Mouse (Mus musculus): Measurements from ENCODE around the gene Tnfsfm13. TPM values are rescaled to one million over a fixed set of nuclear protein-coding genes. Genes with fewer than 3 reads are reported as not detected.
A peak's percentile ranks its signal among the peaks of the same experiment; 100 is the strongest.

Tnfsfm13 gene
- total RNA-seq, 2 experiments from 2014 or later = 1.2 to 1.6 TPM

- DNase-seq (ENCODE audit: low spot score in 2 of 2) = no peak
Measured at GRCm38 (mm10) chr11:69682209-69682839, 13.6 kb downstream of the Tnfsfm13 start.

GRCm38 (mm10) chr11:69681314-69682208 lies 14.3 kb downstream of the Tnfsfm13 start, which contains the start of gene Senp3:
Gene Senp3, minus strand, starts transcription at chr11:69682084.
- DNase-seq (ENCODE audit: low spot score in 2 of 2) = peak; percentile 98

GRCm38 (mm10) chr11:69680136-69680855 lies 15.6 kb downstream of the Tnfsfm13 start:
- DNase-seq (ENCODE audit: low spot score in 2 of 2) = no peak

- no peak for DNase-seq (ENCODE audit: low spot score in 2 of 2)
Measured at GRCm38 (mm10) chr11:69679144-69679543, 16.8 kb downstream of the Tnfsfm13 start.

- peak; percentile 100 for DNase-seq (ENCODE audit: low spot score in 2 of 2)
Measured at GRCm38 (mm10) chr11:69672211-69672706, 23.6 kb downstream of the Tnfsfm13 start, which contains the start of gene Eif4a1. Gene Eif4a1, minus strand, starts transcription at chr11:69672423.

- DNase-seq (ENCODE audit: low spot score in 2 of 2) = no peak
Measured at GRCm38 (mm10) chr11:69671726-69672124, 24.2 kb downstream of the Tnfsfm13 start.

GRCm38 (mm10) chr11:69670786-69671725 lies 24.8 kb downstream of the Tnfsfm13 start:
- peak; percentile 90 to 96 for DNase-seq (ENCODE audit: low spot score in 2 of 2)

- DNase-seq (ENCODE audit: low spot score in 2 of 2) = no peak
Measured at GRCm38 (mm10) chr11:69666665-69667005, 29.3 kb downstream of the Tnfsfm13 start.

- peak; percentile 66 to 77 for DNase-seq (ENCODE audit: low spot score in 2 of 2)
Measured at GRCm38 (mm10) chr11:69665961-69666664, 29.8 kb downstream of the Tnfsfm13 start, which contains the start of gene Cd68. Gene Cd68, minus strand, starts transcription at chr11:69666153.

GRCm38 (mm10) chr11:69665457-69665960 lies 30.4 kb downstream of the Tnfsfm13 start:
- DNase-seq (ENCODE audit: low spot score in 2 of 2) = no peak

- no peak for DNase-seq (ENCODE audit: low spot score in 2 of 2)
Measured at GRCm38 (mm10) chr11:69664841-69665240, 31.1 kb downstream of the Tnfsfm13 start.

GRCm38 (mm10) chr11:69663795-69664194 lies 32.1 kb downstream of the Tnfsfm13 start:
- DNase-seq (ENCODE audit: low spot score in 2 of 2) = no peak

- DNase-seq (ENCODE audit: low spot score in 2 of 2) = no peak
Measured at GRCm38 (mm10) chr11:69662967-69663671, 32.8 kb downstream of the Tnfsfm13 start.

GRCm38 (mm10) chr11:69662213-69662966 lies 33.5 kb downstream of the Tnfsfm13 start, which contains the start of gene Mpdu1:
Gene Mpdu1, minus strand, starts transcription at chr11:69662642.
- peak; percentile 93 to 94 for DNase-seq (ENCODE audit: low spot score in 2 of 2)

GRCm38 (mm10) chr11:69661221-69661881 lies 34.5 kb downstream of the Tnfsfm13 start:
- no peak for DNase-seq (ENCODE audit: low spot score in 2 of 2)

- DNase-seq (ENCODE audit: low spot score in 2 of 2) = no peak
Measured at GRCm38 (mm10) chr11:69657462-69657881, 38.4 kb downstream of the Tnfsfm13 start.
